Mouse (Mus musculus): ENCODE measurements around the gene Aldh1l1.
"Not testable (repeated sequence)": the region's sequence is repeated elsewhere in the genome, so short reads cannot be mapped to it uniquely, and the experiment has no call there.

Gene Aldh1l1

DNA sequence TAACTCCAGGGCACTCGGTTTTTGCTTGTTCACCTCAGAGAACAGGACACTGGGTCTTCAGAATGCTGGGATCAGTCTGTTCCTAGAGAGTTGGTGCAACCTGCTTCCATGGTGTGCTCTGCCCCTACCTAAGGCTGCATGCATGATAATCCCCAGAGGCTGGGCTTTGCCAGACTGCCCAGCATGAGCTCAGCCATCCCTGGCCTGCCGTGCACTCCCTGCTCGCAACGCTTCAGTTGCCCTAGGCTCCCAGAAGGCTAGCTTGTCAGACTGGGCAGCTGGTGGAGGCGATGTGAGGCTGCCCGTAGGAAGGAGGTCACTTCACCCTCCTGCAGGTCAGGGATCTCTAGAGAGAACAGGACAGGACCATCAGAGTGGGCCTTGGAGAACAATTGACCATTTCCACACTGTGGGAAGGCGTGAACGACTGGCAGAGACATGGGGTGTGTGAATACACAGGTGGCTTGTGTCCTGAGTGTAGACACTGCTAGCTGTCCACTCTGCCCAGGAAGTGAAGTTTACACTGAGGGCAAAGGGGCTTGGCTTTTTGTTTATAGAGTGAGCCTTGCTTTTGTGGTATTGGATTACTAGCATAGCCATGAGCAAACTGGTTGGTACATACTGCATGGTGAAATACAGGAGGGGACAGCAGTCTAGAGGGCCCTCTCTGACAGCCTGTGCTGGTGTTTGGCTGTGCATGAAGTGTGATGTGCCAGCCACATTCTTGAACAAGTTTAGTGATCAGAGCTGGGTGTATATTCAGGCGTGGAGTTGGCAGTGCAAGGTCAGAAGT is 134.8 kb downstream of the Aldh1l1 start:
- in situ Hi-C loops (cut with MboI), result no loop called here

DNA sequence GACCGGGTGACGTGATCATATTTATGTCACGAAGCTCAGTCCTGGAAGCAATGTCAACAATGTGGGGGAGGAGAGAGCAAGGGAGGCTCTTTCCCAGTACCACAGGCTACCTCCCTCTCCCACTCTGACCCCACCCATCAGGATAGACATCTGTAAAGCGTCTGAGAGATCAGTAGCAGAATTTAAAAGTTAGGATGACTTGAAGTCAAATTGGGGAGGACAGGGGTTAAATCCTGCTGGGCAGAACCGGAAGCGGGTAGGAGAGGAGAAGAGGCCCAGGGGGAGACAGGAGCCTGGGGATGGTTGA is 135.3 kb downstream of the Aldh1l1 start:
- in situ Hi-C loops (cut with MboI), result no loop called here

GRCm38 (mm10) chr6:90622758-90623455 is 136.7 kb downstream of the Aldh1l1 start:
- in situ Hi-C loops (cut with MboI), result no loop called here

DNA sequence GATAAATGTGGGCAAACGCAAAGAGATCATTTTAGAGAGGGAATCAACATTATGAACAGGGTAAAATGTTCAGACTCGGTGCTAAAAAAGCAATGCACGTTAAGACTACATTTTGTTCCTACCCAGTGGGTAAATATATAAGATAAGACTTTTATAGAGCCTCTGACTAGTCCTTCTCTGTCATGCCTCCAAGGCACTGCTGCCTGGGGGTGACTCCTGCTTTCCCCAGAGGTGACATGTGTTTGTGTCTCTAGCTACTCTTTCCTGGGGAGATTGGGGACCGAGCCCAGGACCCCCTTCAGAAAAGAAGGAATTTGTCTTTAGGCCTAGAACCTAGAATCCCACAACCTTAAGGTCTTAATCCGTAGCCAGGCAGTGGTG is 137.2 kb downstream of the Aldh1l1 start:
- in situ Hi-C loops (cut with MboI), result no loop called here

DNA sequence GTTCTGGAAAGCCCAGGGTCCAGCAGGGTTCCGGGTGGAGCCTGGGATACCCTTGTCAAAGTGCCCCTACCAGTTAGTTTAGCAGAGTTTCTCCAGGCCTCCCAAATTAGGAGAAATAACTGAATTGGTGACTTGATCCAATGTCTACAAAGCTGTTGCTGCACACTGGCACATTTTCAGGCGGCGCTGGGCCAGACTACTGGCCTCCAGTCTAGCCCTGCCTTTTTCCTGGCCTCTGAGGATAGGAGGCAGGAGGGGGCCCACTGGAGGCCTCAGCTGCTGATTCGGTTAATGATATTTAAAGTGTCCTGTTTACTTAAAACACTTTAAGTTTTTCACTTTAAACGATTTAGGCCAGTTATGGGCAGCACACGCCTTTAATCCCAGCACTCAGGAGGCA is 138.0 kb downstream of the Aldh1l1 start:
- in situ Hi-C loops (cut with MboI), result no loop called here

DNA sequence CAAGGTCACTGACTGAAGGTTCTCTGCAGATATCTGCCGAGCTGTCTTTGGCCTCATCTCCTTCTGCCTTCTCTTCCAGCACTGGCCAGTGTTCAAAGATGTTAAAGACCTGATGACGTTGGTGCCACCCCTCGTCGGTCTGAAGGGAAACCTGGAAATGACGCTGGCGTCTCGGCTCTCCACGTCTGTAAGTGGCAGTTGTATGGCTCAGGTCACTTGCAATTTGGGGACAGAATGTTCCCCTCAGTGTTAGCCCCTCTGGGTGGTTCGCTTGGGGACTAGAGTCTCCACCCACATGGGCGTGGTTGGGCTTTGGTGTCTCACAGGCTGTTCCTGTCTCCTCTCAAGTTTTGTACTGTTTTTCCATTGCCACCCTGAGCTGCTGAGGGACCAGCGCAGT is 138.5 kb downstream of the Aldh1l1 start:
- in situ Hi-C loops (cut with MboI), result no loop called here

DNA sequence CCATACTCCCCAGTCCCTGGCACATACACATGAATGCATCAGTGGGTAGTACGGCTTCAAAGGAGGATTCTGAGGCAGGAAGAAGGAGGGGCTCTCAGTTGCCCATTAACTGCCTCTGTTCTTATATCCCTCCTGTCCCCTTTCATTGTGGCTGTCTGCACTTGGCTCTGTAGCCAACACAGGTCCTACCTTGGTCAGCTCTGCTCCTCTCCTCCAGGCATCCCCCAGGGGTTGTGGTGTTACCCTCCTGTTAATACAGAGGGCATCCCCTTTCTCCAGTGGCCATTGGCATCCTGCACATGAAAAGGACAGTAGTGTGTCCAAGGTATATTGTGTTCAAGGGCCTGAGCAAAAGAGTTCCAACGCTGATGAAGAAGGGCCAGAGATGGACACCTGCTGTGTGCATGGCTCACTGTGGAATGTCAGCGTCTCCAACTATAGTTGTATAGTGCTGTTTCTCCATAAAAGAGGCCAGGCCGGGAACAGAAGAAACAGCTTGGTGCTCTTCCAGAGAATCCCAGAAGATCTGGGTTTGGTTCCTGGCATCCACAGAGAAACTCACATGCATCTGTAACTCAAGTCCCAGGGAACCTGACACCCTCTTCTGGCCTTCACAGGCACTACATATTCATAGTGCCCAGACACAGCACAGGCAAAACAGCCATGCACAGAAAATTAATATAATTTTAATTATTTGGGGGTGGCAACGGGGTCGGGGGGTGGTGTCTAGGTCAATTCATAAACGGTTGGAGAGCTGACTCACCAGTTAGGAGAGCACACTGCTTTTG is 139.2 kb downstream of the Aldh1l1 start:
- in situ Hi-C loops (cut with MboI), result no loop called here

- in situ Hi-C loops (cut with MboI), result no loop called here
Measured at GRCm38 (mm10) chr6:90627556-90627955, 141.3 kb downstream of the Aldh1l1 start.

GRCm38 (mm10) chr6:90629506-90629905 is 143.3 kb downstream of the Aldh1l1 start:
- in situ Hi-C loops (cut with MboI), result no loop called here

DNA sequence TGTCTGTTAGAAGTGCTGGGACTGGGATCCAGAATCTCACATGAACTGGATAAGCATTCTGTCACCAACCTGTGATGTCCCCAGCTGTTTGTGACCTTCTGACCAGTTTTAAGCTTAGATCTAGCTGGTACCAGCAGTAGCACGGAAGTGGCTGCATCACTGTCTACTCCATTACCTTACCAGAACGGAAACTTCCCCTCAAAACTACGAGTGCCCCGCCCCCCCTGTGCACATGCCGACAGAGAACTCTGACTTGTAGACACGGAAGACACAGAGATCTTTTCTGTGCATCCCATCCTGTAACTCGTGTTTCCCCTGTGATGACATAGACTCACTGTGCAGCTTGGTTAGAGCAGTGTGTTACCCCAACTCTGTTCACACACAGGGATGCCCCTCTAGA is 144.2 kb downstream of the Aldh1l1 start:
- in situ Hi-C loops (cut with MboI), result no loop called here

DNA sequence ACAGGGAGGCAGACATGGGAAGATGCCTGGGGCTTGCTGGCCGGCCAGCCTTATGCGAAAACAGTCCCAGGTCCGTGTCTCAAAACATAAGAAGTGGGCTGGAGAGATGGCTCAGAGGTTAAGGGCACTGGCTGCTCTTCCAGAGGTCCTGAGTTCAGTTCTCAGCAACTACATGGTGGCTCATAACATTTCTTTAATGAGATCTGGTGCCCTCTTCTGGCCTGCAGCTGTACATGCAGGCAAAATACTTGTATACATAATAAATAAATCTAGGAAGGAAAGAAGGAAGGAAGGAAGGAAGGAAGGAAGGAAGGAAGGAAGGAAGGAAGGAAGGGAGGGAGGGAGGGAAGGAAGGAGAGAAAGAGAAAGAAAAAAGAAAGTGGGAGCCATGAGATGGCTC is 146.3 kb downstream of the Aldh1l1 start:
- in situ Hi-C loops (cut with MboI), result not testable (repeated sequence)

- in situ Hi-C loops (cut with MboI), result no loop called here
Measured at GRCm38 (mm10) chr6:90635081-90635480, 148.9 kb downstream of the Aldh1l1 start.

DNA sequence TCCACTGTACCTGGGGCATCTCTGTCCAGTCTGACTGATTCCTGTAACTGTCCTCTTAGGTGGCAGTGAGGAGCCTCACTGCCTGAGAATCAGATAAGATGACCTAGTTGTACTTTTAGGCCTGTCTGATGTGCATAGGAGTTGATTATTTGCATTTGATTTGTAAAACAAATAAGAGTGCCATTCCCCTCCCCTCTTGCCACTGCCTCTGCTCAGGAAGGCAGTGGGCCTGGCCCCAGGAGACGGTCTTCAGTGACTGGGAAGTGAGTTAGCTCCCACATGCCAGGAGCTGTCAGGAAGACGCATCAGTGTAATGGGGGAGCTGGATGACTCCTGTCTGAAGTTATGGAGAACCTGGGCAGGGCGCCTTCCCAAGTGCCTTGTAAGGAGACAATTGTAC is 149.4 kb downstream of the Aldh1l1 start:
- in situ Hi-C loops (cut with MboI), result no loop called here

GRCm38 (mm10) chr6:90643057-90643456 is 156.8 kb downstream of the Aldh1l1 start:
- in situ Hi-C loops (cut with MboI), result no loop called here

GRCm38 (mm10) chr6:90644965-90645364 is 158.7 kb downstream of the Aldh1l1 start:
- in situ Hi-C loops (cut with MboI), result no loop called here

- in situ Hi-C loops (cut with MboI), result no loop called here
Measured at GRCm38 (mm10) chr6:90648391-90648790, 162.2 kb downstream of the Aldh1l1 start.

GRCm38 (mm10) chr6:90649279-90649678 is 163.1 kb downstream of the Aldh1l1 start:
- in situ Hi-C loops (cut with MboI), result no loop called here

Measured in mature B cell (primary cell).